Mouse (Mus musculus) forebrain, embryonic 13.5 days (tissue): Measurements from ENCODE around the gene Cox15. TPM values are rescaled to one million over a fixed set of nuclear protein-coding genes. Genes with fewer than 3 reads are reported as not detected.

ENCODE experiments used
- ATAC-seq: fragments of 200-750 bp; cut with Nextera tagmentation; 2 replicates; pipeline ENCODE4 v1.8.0; 2017
- H3K27ac ChIP-seq: fragments of 300-500 bp; sonication (generic); 2 replicates; pipeline ENCODE4 v1.5.1; 2015; ENCODE audit warnings: inconsistent platforms, mild to moderate bottlenecking, moderate library complexity
- H3K27me3 ChIP-seq: fragments of 300-500 bp; sonication (generic); 2 replicates; pipeline ENCODE4 v1.6.1; 2015; ENCODE audit warnings: mild to moderate bottlenecking, inconsistent platforms
- H3K36me3 ChIP-seq: fragments of 300-500 bp; sonication (generic); 2 replicates; pipeline ENCODE4 v1.6.1; 2015; ENCODE audit warnings: mild to moderate bottlenecking, inconsistent platforms; ENCODE audit not compliant: poor library complexity, severe bottlenecking
- H3K4me1 ChIP-seq: fragments of 300-500 bp; sonication (generic); 2 replicates; pipeline ENCODE4 v1.6.1; 2015; ENCODE audit warnings: inconsistent platforms
- H3K4me2 ChIP-seq: fragments of 300-500 bp; sonication (generic); 2 replicates; pipeline ENCODE4 v1.6.1; 2015; ENCODE audit warnings: inconsistent platforms, mild to moderate bottlenecking, moderate library complexity
- H3K4me3 ChIP-seq: fragments of 300-500 bp; sonication (generic); 2 replicates; pipeline ENCODE4 v1.5.1; 2015; ENCODE audit warnings: mild to moderate bottlenecking, inconsistent platforms
- H3K9ac ChIP-seq: fragments of 300-500 bp; sonication (generic); 2 replicates; pipeline ENCODE4 v1.6.1; 2015; ENCODE audit warnings: mild to moderate bottlenecking, inconsistent platforms
- H3K9me3 ChIP-seq: fragments of 300-500 bp; sonication (generic); replicated peaks from 2 replicates; pipeline ENCODE4 v1.6.1; 2016; ENCODE audit warnings: inconsistent platforms
- WGBS: fragments of 180-500 bp; shearing (Covaris S2); methylation state at CpG from one replicate; pipeline ENCODE4 v1.1.7; 2015; 5-methylcytosine and 5-hydroxymethylcytosine counted together
- polyA plus RNA-seq: library from polyadenylated mRNA; unstranded; fragments of >200 nt; fragmentation: Nextera tagmentation; extraction: Ambion mirVana; gene quantifications from 2 replicates; pipeline ENCODE4 v1.2.1, GENCODE M21; 2015

The Cox15 gene
- polyA plus RNA-seq, result 13.1 and 13.5 TPM in 2 replicates

- under 1% methylated on average over 49 of the region's 62 CpGs for WGBS
- ATAC-seq, result peak; percentile 93
These were observed at the start of gene Cox15, which contains the start of gene Cutc for GRCm38 (mm10) chr19:43752489-43753225. Cox15 (minus strand) TSS chr19:43753000. Cutc (plus strand) TSS chr19:43752996.

GRCm38 (mm10) chr19:43801427-43802051 lies 48.7 kb upstream of the Cox15 start:
- H3K36me3 ChIP-seq, result no peaks in the 10 kb centered on the region
- no peak overlapping the region for H3K4me3 ChIP-seq
- WGBS, result 81% methylated on average over 9 of the region's 9 CpGs
- no peak overlapping the region for H3K9ac ChIP-seq
- no peak overlapping the region for H3K4me2 ChIP-seq
- H3K4me1 ChIP-seq, result no peaks in the 10 kb centered on the region
- no peaks in the 10 kb centered on the region for H3K27me3 ChIP-seq
- H3K27ac ChIP-seq, result no peak overlapping the region
- no peaks in the 10 kb centered on the region for H3K9me3 ChIP-seq
- ATAC-seq, result no peak

More at GRCm38 (mm10) chr19:43752489-43753225, at the start of gene Cox15, which contains the start of gene Cutc:
- Histone ChIP-seq H3K9me3 (no peaks in the 10 kb centered on the region), H3K27me3 (no peaks in the 10 kb centered on the region), H3K36me3 (peaks cover 22% of the 10 kb centered on the region), H3K27ac (peak within 1 kb of the TSS; percentile 95), H3K4me3 (peak within 1 kb of the TSS; percentile 65), H3K4me2 (peak within 1 kb of the TSS; percentile 70), H3K9ac (peak within 1 kb of the TSS; percentile 79), H3K4me1 (peaks cover 13% of the 10 kb centered on the region)

- H3K27ac ChIP-seq, result no peak overlapping the region
- H3K27me3 ChIP-seq, result no peaks in the 10 kb centered on the region
- H3K9ac ChIP-seq, result no peak overlapping the region
- H3K4me1 ChIP-seq, result no peaks in the 10 kb centered on the region
- H3K4me2 ChIP-seq, result no peak overlapping the region
- ATAC-seq, result no peak
- no peak overlapping the region for H3K4me3 ChIP-seq
- H3K36me3 ChIP-seq, result no peaks in the 10 kb centered on the region
- no peaks in the 10 kb centered on the region for H3K9me3 ChIP-seq
- 81% methylated on average over 5 of the region's 5 CpGs for WGBS
These were observed 44.4 kb upstream of the Cox15 start for GRCm38 (mm10) chr19:43797216-43797615.

- Histone ChIP-seq H3K36me3 (no peaks in the 10 kb centered on the region), H3K27ac (no peak overlapping the region), H3K4me1 (no peaks in the 10 kb centered on the region), H3K9me3 (no peaks in the 10 kb centered on the region), H3K27me3 (no peaks in the 10 kb centered on the region), H3K4me3 (no peak overlapping the region), H3K9ac (no peak overlapping the region), H3K4me2 (no peak overlapping the region)
- no peak for ATAC-seq
- WGBS, result 88% methylated on average over 8 of the region's 8 CpGs
These were observed 42.7 kb upstream of the Cox15 start for GRCm38 (mm10) chr19:43795511-43795910.

- no peak for ATAC-seq
- Histone ChIP-seq H3K9ac (no peak overlapping the region), H3K4me1 (no peaks in the 10 kb centered on the region), H3K27me3 (no peaks in the 10 kb centered on the region), H3K27ac (no peak overlapping the region), H3K4me3 (no peak overlapping the region), H3K4me2 (no peak overlapping the region), H3K9me3 (no peaks in the 10 kb centered on the region), H3K36me3 (no peaks in the 10 kb centered on the region)
- WGBS, result 88% methylated on average over 1 of the region's 1 CpGs
These were observed 41.2 kb upstream of the Cox15 start for GRCm38 (mm10) chr19:43793951-43794350.

GRCm38 (mm10) chr19:43792537-43792936 lies 39.7 kb upstream of the Cox15 start:
- 91% methylated on average over 4 of the region's 4 CpGs for WGBS
- no peaks in the 10 kb centered on the region for H3K27me3 ChIP-seq
- no peaks in the 10 kb centered on the region for H3K9me3 ChIP-seq
- no peak for ATAC-seq
- no peak overlapping the region for H3K4me2 ChIP-seq
- H3K36me3 ChIP-seq, result no peaks in the 10 kb centered on the region
- no peak overlapping the region for H3K27ac ChIP-seq
- no peak overlapping the region for H3K4me3 ChIP-seq
- H3K4me1 ChIP-seq, result no peaks in the 10 kb centered on the region
- H3K9ac ChIP-seq, result no peak overlapping the region

- H3K4me2 ChIP-seq, result no peak overlapping the region
- WGBS, result 96% methylated on average over 7 of the region's 7 CpGs
- H3K4me1 ChIP-seq, result no peaks in the 10 kb centered on the region
- no peak overlapping the region for H3K4me3 ChIP-seq
- no peak overlapping the region for H3K9ac ChIP-seq
- H3K36me3 ChIP-seq, result no peaks in the 10 kb centered on the region
- ATAC-seq, result no peak
- no peak overlapping the region for H3K27ac ChIP-seq
- H3K27me3 ChIP-seq, result no peaks in the 10 kb centered on the region
- no peaks in the 10 kb centered on the region for H3K9me3 ChIP-seq
These were observed 37.0 kb upstream of the Cox15 start for GRCm38 (mm10) chr19:43789817-43790216.

GRCm38 (mm10) chr19:43786249-43787026 lies 33.6 kb upstream of the Cox15 start:
- Histone ChIP-seq H3K27ac (no peak overlapping the region), H3K4me1 (no peaks in the 10 kb centered on the region), H3K9me3 (no peaks in the 10 kb centered on the region), H3K27me3 (no peaks in the 10 kb centered on the region), H3K9ac (no peak overlapping the region), H3K36me3 (no peaks in the 10 kb centered on the region), H3K4me3 (no peak overlapping the region), H3K4me2 (no peak overlapping the region)
- WGBS, result 84% methylated on average over 13 of the region's 13 CpGs
- ATAC-seq, result no peak

- no peak for ATAC-seq
- H3K4me2 ChIP-seq, result no peak overlapping the region
- H3K4me1 ChIP-seq, result no peaks in the 10 kb centered on the region
- no peak overlapping the region for H3K9ac ChIP-seq
- no peaks in the 10 kb centered on the region for H3K36me3 ChIP-seq
- H3K27ac ChIP-seq, result no peak overlapping the region
- no peaks in the 10 kb centered on the region for H3K9me3 ChIP-seq
- no peak overlapping the region for H3K4me3 ChIP-seq
- WGBS, result 84% methylated on average over 8 of the region's 8 CpGs
- H3K27me3 ChIP-seq, result no peaks in the 10 kb centered on the region
These were observed 32.0 kb upstream of the Cox15 start for GRCm38 (mm10) chr19:43784761-43785160.

GRCm38 (mm10) chr19:43781980-43782379 lies 29.2 kb upstream of the Cox15 start, which contains the start of gene Abcc2:
Abcc2 (plus strand) TSS chr19:43782192.
- no peak for ATAC-seq
- H3K4me3 ChIP-seq, result no peak within 1 kb of the TSS
- no peak within 1 kb of the TSS for H3K27ac ChIP-seq
- H3K9me3 ChIP-seq, result no peaks in the 10 kb centered on the region
- H3K9ac ChIP-seq, result no peak within 1 kb of the TSS
- no peaks in the 10 kb centered on the region for H3K27me3 ChIP-seq
- no peaks in the 10 kb centered on the region for H3K36me3 ChIP-seq
- no peaks in the 10 kb centered on the region for H3K4me1 ChIP-seq
- no peak within 1 kb of the TSS for H3K4me2 ChIP-seq
- WGBS, result 86% methylated on average over 3 of the region's 3 CpGs

- Histone ChIP-seq H3K9ac (no peak overlapping the region), H3K27ac (no peak overlapping the region), H3K9me3 (no peaks in the 10 kb centered on the region), H3K36me3 (no peaks in the 10 kb centered on the region), H3K4me2 (no peak overlapping the region), H3K4me1 (no peaks in the 10 kb centered on the region), H3K4me3 (no peak overlapping the region), H3K27me3 (no peaks in the 10 kb centered on the region)
- ATAC-seq, result no peak
- 94% methylated on average over 5 of the region's 5 CpGs for WGBS
These were observed 27.6 kb upstream of the Cox15 start for GRCm38 (mm10) chr19:43780391-43780790.

GRCm38 (mm10) chr19:43777308-43777707 lies 24.5 kb upstream of the Cox15 start:
- H3K27me3 ChIP-seq, result no peaks in the 10 kb centered on the region
- no peak overlapping the region for H3K4me3 ChIP-seq
- H3K4me1 ChIP-seq, result no peaks in the 10 kb centered on the region
- H3K36me3 ChIP-seq, result no peaks in the 10 kb centered on the region
- no peak overlapping the region for H3K9ac ChIP-seq
- no peak overlapping the region for H3K27ac ChIP-seq
- H3K9me3 ChIP-seq, result no peaks in the 10 kb centered on the region
- 78% methylated on average over 2 of the region's 2 CpGs for WGBS
- H3K4me2 ChIP-seq, result no peak overlapping the region
- ATAC-seq, result no peak
